Mouse (Mus musculus) liver, embryonic 14.5 days (tissue): ENCODE measurements around the gene Pigv. TPM values are rescaled to one million over a fixed set of nuclear protein-coding genes. Genes with fewer than 3 reads are reported as not detected.

Experiments
- ATAC-seq: fragments of 200-750 bp; cut with Nextera tagmentation; 2 replicates; pipeline ENCODE4 v1.8.0; 2017; ENCODE audit warnings: moderate number of reproducible peaks, mild to moderate bottlenecking, moderate library complexity; ENCODE audit not compliant: insufficient read depth
- DNase-seq, 3 experiments: peaks; one replicate each; pipeline ENCODE4 v3.0.0-alpha.2; 2012 to 2013; ENCODE audit warnings: low read depth in 3 of 3, low spot score in 3 of 3
- H3K27ac ChIP-seq: fragments of 300-500 bp; sonication (generic); 2 replicates; pipeline ENCODE4 v1.5.1; 2014; ENCODE audit warnings: moderate library complexity, mild to moderate bottlenecking, control low read depth, inconsistent platforms
- H3K27me3 ChIP-seq: fragments of 300-500 bp; sonication (generic); 2 replicates; pipeline ENCODE4 v1.6.1; 2014; ENCODE audit warnings: mild to moderate bottlenecking, low read length, moderate library complexity; ENCODE audit not compliant: control insufficient read depth, insufficient read depth
- H3K36me3 ChIP-seq: fragments of 300-500 bp; sonication (generic); replicated peaks from 2 replicates; pipeline ENCODE4 v1.6.1; 2014; ENCODE audit warnings: low read depth; ENCODE audit not compliant: control insufficient read depth, insufficient read depth
- H3K4me1 ChIP-seq, 2 experiments: fragments of 200-500 bp in 1 of 2; fragments of 300-500 bp in 1 of 2; sonication (generic) in 1 of 2; replicated peaks; 2 replicates each; pipeline ENCODE4 v1.6.1; 2012 to 2014; ENCODE audit warnings: antibody characterized with exemption in 1 of 2, inconsistent platforms in 1 of 2, low read length in 1 of 2; ENCODE audit not compliant: control insufficient read depth in 2 of 2, insufficient read depth in 2 of 2
- H3K4me2 ChIP-seq: fragments of 300-500 bp; sonication (generic); 2 replicates; pipeline ENCODE4 v1.6.1; 2014; ENCODE audit warnings: low read depth, mild to moderate bottlenecking, control low read depth, moderate library complexity
- H3K4me3 ChIP-seq, 2 experiments: fragments of 200-500 bp in 1 of 2; fragments of 300-500 bp in 1 of 2; sonication (generic) in 1 of 2; 2 replicates each; pipeline ENCODE4 v1.5.1; 2012 to 2014; ENCODE audit warnings: low read depth in 2 of 2, low read length in 2 of 2, mild to moderate bottlenecking in 2 of 2, control low read depth in 1 of 2, inconsistent platforms in 1 of 2, moderate library complexity in 1 of 2; ENCODE audit not compliant: insufficient read depth in 1 of 2
- H3K9ac ChIP-seq: fragments of 300-500 bp; sonication (generic); replicated peaks from 2 replicates; pipeline ENCODE4 v1.6.1; 2014; ENCODE audit warnings: mild to moderate bottlenecking, control low read depth, moderate library complexity
- H3K9me3 ChIP-seq: fragments of 300-500 bp; sonication (generic); 2 replicates; pipeline ENCODE4 v1.6.1; 2016; ENCODE audit warnings: low read length, mixed read lengths; ENCODE audit not compliant: control insufficient read depth
- CTCF ChIP-seq: IDR thresholded peaks from 2 replicates; pipeline ENCODE4 v1.5.1; 2016; ENCODE audit warnings: antibody characterized with exemption, low read depth, control low read depth
- EP300 ChIP-seq: IDR thresholded peaks from 2 replicates; pipeline ENCODE4 v1.6.1; 2016; ENCODE audit warnings: antibody characterized with exemption, low read depth
- WGBS: fragments of 180-500 bp; shearing (Covaris S2); extraction: QIAGEN DNeasy Blood & Tissue Kit; methylation state at CpG from one replicate; pipeline ENCODE4 v1.1.7; 2014; ENCODE audit not compliant: insufficient replicate concordance; 5-methylcytosine and 5-hydroxymethylcytosine counted together
- polyA plus RNA-seq, 2 experiments: library from polyadenylated mRNA; depleted of rRNA in 1 of 2; stranded (reverse) in 1 of 2; unstranded in 1 of 2; fragments of >200 nt; fragmentation: Nextera tagmentation in 1 of 2; extraction: Ambion mirVana in 1 of 2; gene quantifications; 2 replicates each; pipeline versions ENCODE4 v1.2.1 to v1.2.3; 2012 to 2014

Pigv gene
- polyA plus RNA-seq, 2 experiments = 3.1 to 3.3 TPM

DNA sequence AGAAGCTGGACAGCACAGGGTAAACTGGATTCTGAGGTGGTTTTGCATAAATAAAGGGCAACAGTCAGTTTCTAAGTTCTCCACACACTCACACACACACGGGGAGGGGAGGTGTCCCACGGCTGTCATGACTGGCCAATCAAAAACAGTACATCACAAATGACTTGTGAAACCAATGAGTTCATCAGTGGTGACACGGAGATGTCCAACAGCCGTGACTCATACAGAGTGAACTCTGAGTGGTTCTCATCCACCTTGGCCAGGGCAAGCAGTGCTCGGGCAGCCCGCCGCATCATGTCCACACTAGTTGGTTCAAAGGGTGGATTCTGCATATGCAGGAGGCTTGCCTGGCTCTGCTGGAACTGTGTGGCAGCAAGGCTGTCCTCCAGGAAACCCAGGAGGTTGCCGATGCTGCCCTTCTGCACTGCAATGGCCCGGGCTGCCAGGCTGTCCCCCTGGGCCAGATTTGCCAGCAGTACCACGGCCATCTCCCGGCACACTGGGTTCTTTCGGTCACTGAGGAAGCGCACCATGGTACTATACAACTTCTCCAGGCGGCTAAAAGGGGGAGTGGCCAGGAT lies 7.8 kb upstream of the Pigv start:
- ATAC-seq = no peak

DNA sequence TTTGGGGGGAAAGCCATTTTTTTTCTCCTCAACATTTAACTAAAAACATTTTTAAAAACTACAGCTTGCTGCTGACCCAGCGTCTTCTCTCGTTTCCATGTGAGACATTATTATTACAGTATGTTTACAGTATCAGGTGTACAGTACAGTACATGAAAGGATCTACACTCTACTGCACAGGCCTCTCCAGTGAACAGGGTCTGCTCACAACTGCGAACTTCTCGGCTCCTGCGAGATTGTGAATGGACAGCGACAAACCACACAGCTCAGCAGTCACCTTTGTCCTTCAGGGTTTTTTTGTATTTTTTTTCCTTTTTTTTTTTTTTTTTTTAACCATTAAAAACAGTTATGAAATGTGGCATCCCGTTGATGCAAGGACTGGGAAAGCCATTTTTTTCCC lies 7.2 kb upstream of the Pigv start:
- 85% methylated on average over 7 of the region's 7 CpGs for WGBS
- Histone ChIP-seq H3K9me3 (no peaks in the 10 kb centered on the region), H3K4me1 (peaks cover 8 to 25% of the 10 kb centered on the region in 2 experiments), H3K36me3 (peaks cover 54% of the 10 kb centered on the region), H3K4me2 (no peak overlapping the region), H3K4me3 (no peak overlapping the region), H3K27me3 (no peaks in the 10 kb centered on the region), H3K9ac (no peak overlapping the region), H3K27ac (no peak overlapping the region)
- TF ChIP-seq EP300 = no peak
- no peak for TF ChIP-seq CTCF
- DNase-seq (no peak), ATAC-seq (no peak)

More for the DNA sequence above, 7.8 kb upstream of the Pigv start:
- Histone ChIP-seq H3K9ac (no peak overlapping the region), H3K4me2 (no peak overlapping the region), H3K27me3 (no peaks in the 10 kb centered on the region), H3K4me3 (no peak overlapping the region), H3K36me3 (peaks cover 61% of the 10 kb centered on the region), H3K9me3 (no peaks in the 10 kb centered on the region), H3K27ac (no peak overlapping the region), H3K4me1 (peaks cover 6 to 18% of the 10 kb centered on the region in 2 experiments)
- TF ChIP-seq CTCF = no peak
- TF ChIP-seq EP300 = no peak
- DNase-seq = no peak
- 84% methylated on average over 14 of the region's 14 CpGs for WGBS

- peaks cover 33% of the 10 kb centered on the region for H3K36me3 ChIP-seq
- H3K27ac ChIP-seq = no peak overlapping the region
- 32% methylated on average over 7 of the region's 7 CpGs for WGBS
- TF ChIP-seq CTCF (no peak), EP300 (no peak)
- no peak for ATAC-seq
- no peaks in the 10 kb centered on the region for H3K9me3 ChIP-seq
- H3K4me2 ChIP-seq = no peak overlapping the region
- H3K4me1 ChIP-seq = peaks cover 21 to 39% of the 10 kb centered on the region in 2 experiments
- no peaks in the 10 kb centered on the region for H3K27me3 ChIP-seq
- DNase-seq = no peak
- H3K9ac ChIP-seq = no peak overlapping the region
- no peak overlapping the region for H3K4me3 ChIP-seq
These were observed 4.8 kb upstream of the Pigv start for GRCm38 (mm10) chr4:133677266-133677665.

DNA sequence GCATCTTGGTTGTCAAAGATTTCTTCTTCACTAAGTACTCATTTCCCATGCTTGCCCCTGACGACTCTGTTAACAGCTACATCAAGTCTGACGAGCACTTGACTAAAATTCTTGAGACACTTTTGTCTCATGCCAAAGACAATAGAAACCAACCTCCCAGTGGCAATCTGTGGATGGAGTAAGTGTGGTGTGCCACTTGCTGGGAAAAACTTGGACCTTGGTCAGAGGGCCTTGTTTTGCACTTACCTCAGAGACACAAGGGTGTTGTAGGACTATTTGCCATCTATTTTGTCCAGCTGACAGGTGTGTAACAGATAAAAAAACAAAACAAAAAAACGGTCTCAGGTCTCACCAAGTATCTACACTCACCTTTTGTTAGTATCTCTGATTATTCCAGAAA lies 3.7 kb upstream of the Pigv start:
- H3K36me3 ChIP-seq = peaks cover 22% of the 10 kb centered on the region
- no peak overlapping the region for H3K9ac ChIP-seq
- H3K9me3 ChIP-seq = no peaks in the 10 kb centered on the region
- no peak overlapping the region for H3K4me3 ChIP-seq
- no peaks in the 10 kb centered on the region for H3K27me3 ChIP-seq
- WGBS = 30% methylated on average over 3 of the region's 3 CpGs
- ATAC-seq = no peak
- no peak overlapping the region; the same call in 1 of the 2 replicates for H3K4me2 ChIP-seq
- TF ChIP-seq EP300 = no peak
- no peak for TF ChIP-seq CTCF
- no peak for DNase-seq
- peaks cover 28 to 45% of the 10 kb centered on the region in 2 experiments for H3K4me1 ChIP-seq
- no peak overlapping the region for H3K27ac ChIP-seq

DNA sequence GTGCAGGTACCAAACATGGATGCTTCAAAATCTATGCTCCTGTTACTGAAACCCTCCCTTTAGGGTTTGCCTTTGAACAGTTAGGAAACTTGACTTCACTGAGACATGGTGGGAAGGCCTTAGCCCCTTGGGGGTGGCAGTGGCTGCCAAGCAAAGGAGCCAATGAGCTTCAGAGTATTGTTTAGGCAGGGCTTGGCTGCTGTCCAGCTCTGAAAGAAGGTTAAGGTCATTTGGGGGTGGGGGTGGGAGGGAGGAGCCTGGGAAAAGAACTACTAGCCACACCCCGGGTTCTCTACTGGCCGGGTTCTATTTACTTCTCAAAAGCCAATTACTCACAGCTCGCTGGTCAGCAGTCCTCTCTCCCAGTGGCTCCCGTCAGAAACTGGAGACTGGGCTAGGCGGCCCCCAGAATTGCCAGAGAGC lies 3.2 kb upstream of the Pigv start:
- Histone ChIP-seq H3K4me3 (no peak overlapping the region), H3K27ac (no peak overlapping the region; the same call in 1 of the 2 replicates), H3K9ac (no peak overlapping the region), H3K9me3 (no peaks in the 10 kb centered on the region), H3K4me2 (peak overlapping the region; percentile 8; the same call in 1 of the 2 replicates), H3K4me1 (peaks cover 31 to 49% of the 10 kb centered on the region in 2 experiments), H3K36me3 (peaks cover 16% of the 10 kb centered on the region), H3K27me3 (no peaks in the 10 kb centered on the region)
- WGBS = 25% methylated on average over 5 of the region's 5 CpGs
- ATAC-seq (no peak), DNase-seq (no peak)
- TF ChIP-seq CTCF = no peak
- 0 out of 2 replicates have a peak, but pooled peaks have one; percentile 17 for TF ChIP-seq EP300
